11 mouse cellular contexts compared by ENCODE assay signal in the genomic region with DNA sequence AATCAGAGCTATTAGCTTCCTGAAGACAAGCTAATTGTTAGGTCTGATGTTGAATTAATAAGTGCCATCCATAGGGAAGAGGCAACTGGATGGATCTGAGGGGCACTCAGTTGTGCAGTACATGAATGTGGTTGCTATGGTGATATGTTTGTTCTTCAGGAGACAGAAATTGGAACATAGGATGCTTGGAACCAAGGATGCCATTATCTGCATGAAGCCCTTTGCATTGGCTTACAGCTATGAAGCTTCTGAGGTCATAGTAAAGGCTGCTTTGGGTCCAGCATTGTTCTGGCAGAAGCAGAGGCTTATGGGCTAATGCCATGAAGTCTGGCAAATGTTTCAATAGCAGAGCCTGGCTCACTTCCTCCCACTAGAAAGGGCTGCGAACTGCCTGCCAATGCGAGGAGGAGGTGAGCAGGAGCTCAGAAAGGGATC.
A peak's percentile ranks its signal among the peaks of the same experiment; 100 is the strongest.
DNase-seq lines count a peak whose midpoint lies in the region; ATAC-seq and TF ChIP-seq lines count a peak whose summit lies in the region.
"Had no signal": no experiment of that assay in that cellular context is flagged by ENCODE, and none has a peak within 500 bp of the region (broad histone marks: within the 10 kb centered on the region; RNA-seq: fewer than 3 reads in every experiment).

No protein-coding gene starts in this region.

- peak overlapping the region; percentile 76 for H3K27ac ChIP-seq in hindbrain, embryonic 13.5 days
- no peak overlapping the region for H3K27ac ChIP-seq in hindbrain, embryonic 10.5 days
- no peak overlapping the region for H3K27ac ChIP-seq in cerebellum, adult 2 months (ENCODE audit: insufficient read depth, low read length)

- peak; percentile 69; the same call in 1 of the 2 replicates for ATAC-seq in hindbrain, embryonic 13.5 days (ENCODE audit: low FRiP score)

- TF ChIP-seq CTCF in cerebellum, adult 2 months (IDR thresholded peaks at IDR 0.05; ENCODE audit: borderline replicate concordance, insufficient read depth, low read depth, low read length), result no peak

- no peaks in the 10 kb centered on the region for H3K36me3 ChIP-seq in hindbrain, embryonic 13.5 days
- H3K36me3 ChIP-seq in hindbrain, embryonic 10.5 days, result no peaks in the 10 kb centered on the region

- no peak overlapping the region for H3K4me3 ChIP-seq in hindbrain, embryonic 13.5 days
- no peak overlapping the region for H3K4me3 ChIP-seq in hindbrain, embryonic 10.5 days
- no peak overlapping the region for H3K4me3 ChIP-seq in cerebellum, adult 2 months (replicated peaks; ENCODE audit: insufficient read depth, low read depth, low read length)

- no peak overlapping the region for H3K4me2 ChIP-seq in hindbrain, embryonic 13.5 days
- H3K4me2 ChIP-seq: heart, embryonic 11.5 days had no signal

- no peak for DNase-seq in hindbrain, embryonic 10.5 days (ENCODE audit: low spot score)
- peak; percentile 60 to 85 for DNase-seq in cerebellum, adult 2 months
- DNase-seq in layer of hippocampus, adult 11-12 months (ENCODE audit: low spot score), result peak; percentile 40
- peak; percentile 19 for DNase-seq in right cerebral cortex, adult 18-20 months
- DNase-seq in lung, postnatal 25 days (ENCODE audit: low spot score), result no peak
- no peak for DNase-seq in T-cell, adult 2 months (ENCODE audit: low spot score)
- DNase-seq in kidney, postnatal 10 days, result no peak
- DNase-seq: kidney, adult 11 months; lung, postnatal 4 days had no signal

- H3K9me3 ChIP-seq in hindbrain, embryonic 13.5 days, result no peaks in the 10 kb centered on the region
- no peaks in the 10 kb centered on the region for H3K9me3 ChIP-seq in hindbrain, embryonic 10.5 days

- no peaks in the 10 kb centered on the region for H3K27me3 ChIP-seq in hindbrain, embryonic 13.5 days
- H3K27me3 ChIP-seq in hindbrain, embryonic 10.5 days (ENCODE audit: insufficient read depth, poor library complexity, severe bottlenecking), result no peaks in the 10 kb centered on the region
- H3K27me3 ChIP-seq in cerebellum, adult 2 months (ENCODE audit: control insufficient read depth, insufficient read depth, low read length), result no peaks in the 10 kb centered on the region

- 0 out of 2 replicates have a peak overlapping the region, but pooled peaks have one; percentile 5 for H3K9ac ChIP-seq in hindbrain, embryonic 13.5 days

- no peak for TF ChIP-seq POLR2A in cerebellum, adult 2 months (IDR thresholded peaks at IDR 0.05; ENCODE audit: borderline replicate concordance, insufficient read depth, low read length)

- WGBS in hindbrain, embryonic 13.5 days, result 81% methylated on average over 2 of the region's 2 CpGs
- whole genome bisulfite sequencing in hindbrain, embryonic 10.5 days, result 77% methylated on average over 2 of the region's 2 CpGs
- 2% methylated on average over 2 of the region's 2 CpGs for WGBS in cerebellum, adult 2 months

- peaks cover 36% of the 10 kb centered on the region for H3K4me1 ChIP-seq in hindbrain, embryonic 13.5 days (replicated peaks)
- H3K4me1 ChIP-seq in hindbrain, embryonic 10.5 days (replicated peaks), result peaks cover 15% of the 10 kb centered on the region
- peaks cover 4% of the 10 kb centered on the region; the same call in 1 of the 2 replicates for H3K4me1 ChIP-seq in cerebellum, adult 2 months (ENCODE audit: control insufficient read depth, insufficient read depth, low read length)

Comparison
In these comparisons a context has a peak if more than half of its experiments do, and no peak if none do; other contexts are left out.
1. DNase-seq: peak in cerebellum, adult 2 months (2 of 2), layer of hippocampus, adult 11-12 months (single experiment) and right cerebral cortex, adult 18-20 months (single experiment); none in hindbrain, embryonic 10.5 days (single experiment), lung, postnatal 25 days (single experiment), T-cell, adult 2 months (single experiment) and kidney, postnatal 10 days (single experiment).